Mouse (Mus musculus): ENCODE measurements at regions not wholly inside any gene's neighbourhood (a gene's known extent, or its start where the extent isn't known, plus 50 kb on each side); places are given as distances from the start of the nearest gene placed in this dataset.

DNA sequence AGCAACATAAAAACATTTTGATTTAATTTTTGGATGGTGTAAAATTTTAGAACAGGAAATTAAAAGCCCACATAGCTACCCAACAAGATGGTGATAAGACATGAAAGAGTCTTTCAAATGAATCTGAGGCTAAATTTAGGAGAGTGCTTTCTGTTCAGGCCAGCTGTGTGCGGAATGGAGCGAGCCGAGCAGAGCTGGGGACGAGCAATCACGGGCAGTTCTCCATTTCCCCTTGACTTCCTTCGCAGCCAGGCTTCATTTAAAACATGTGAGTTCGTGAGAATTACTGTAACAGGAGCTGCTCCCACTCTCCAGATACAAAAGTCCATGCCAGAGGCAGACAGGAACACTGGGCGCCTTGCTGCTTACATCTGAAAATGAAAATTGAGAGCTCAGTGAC lies 130.5 kb downstream of the Dusp6 start:
- no peak for TF ChIP-seq GATA4 (IDR thresholded peaks at IDR 0.05; ENCODE audit: insufficient replicate concordance, low read length)

DNA sequence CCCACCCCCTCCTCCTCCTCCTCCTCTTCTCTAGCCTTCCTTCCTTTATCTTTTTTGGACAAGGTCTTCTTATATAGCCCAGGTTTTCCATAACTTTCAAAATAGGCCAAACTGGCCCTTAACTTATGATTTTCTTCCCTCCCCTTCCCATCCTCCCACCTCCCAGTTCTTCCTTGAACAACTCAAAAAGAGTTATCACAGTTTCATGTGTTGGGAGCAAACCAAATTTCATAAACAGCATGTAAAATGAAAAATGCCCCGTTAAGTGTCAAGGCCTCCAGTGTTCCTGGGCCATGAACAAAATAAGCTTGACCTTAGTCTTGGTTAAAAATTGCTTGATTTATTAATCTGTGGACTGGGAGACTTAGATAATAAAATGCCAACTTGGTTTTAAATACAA lies 132.4 kb downstream of the Dusp6 start:
- no peak for TF ChIP-seq GATA4 (IDR thresholded peaks at IDR 0.05; ENCODE audit: insufficient replicate concordance, low read length)

- TF ChIP-seq GATA4 (IDR thresholded peaks at IDR 0.05; ENCODE audit: insufficient replicate concordance, low read length), result no peak
These were observed 133.6 kb downstream of the Dusp6 start for GRCm38 (mm10) chr10:99396630-99397029.

DNA sequence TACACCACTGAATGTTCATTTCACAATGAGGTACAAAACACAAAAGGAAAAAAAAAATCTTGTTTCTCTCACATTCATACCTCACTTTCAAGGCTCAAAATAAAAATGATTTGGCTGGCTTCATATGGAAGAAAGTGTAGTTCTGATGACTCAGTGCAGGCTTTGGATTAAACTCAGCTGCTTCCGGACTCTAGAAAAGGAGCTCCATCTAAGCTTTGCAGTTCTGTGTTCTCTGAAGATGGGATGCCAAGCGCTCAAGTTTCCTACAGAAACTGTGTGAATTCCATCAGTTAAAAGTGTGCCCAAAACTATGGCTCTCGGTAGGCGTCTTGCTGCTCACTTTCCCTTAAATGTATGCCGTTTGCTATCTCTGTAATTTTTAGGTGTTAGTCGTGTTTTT lies 137.0 kb downstream of the Dusp6 start:
- no peak for TF ChIP-seq GATA4 (IDR thresholded peaks at IDR 0.05; ENCODE audit: insufficient replicate concordance, low read length)

- TF ChIP-seq GATA4 (IDR thresholded peaks at IDR 0.05; ENCODE audit: insufficient replicate concordance, low read length), result no peak
These were observed 143.7 kb downstream of the Dusp6 start for GRCm38 (mm10) chr10:99406764-99407163.

- TF ChIP-seq GATA4 (IDR thresholded peaks at IDR 0.05; ENCODE audit: insufficient replicate concordance, low read length), result no peak
These were observed 145.8 kb downstream of the Dusp6 start for GRCm38 (mm10) chr10:99408786-99409185.

GRCm38 (mm10) chr10:99409744-99410143 lies 146.7 kb downstream of the Dusp6 start:
- no peak for TF ChIP-seq GATA4 (IDR thresholded peaks at IDR 0.05; ENCODE audit: insufficient replicate concordance, low read length)

DNA sequence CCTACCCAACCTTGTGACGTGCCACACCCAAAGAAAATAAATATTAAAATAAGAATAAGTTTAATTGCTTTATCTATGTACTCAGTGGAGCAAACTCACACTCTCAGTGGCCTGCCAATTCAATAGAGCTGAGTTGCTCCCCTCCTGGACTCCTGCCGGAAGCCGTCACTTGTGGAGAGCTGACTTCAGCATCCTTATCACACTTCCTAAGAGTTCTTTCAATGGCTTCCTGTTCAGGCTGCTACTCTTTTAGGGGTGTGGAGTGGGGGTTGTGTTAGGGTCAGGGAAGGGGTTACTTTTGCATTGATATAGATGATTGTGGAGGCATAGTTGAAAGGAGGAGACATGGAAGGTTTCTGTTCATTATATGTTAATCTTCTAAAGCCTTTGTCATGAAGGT lies 147.7 kb downstream of the Dusp6 start:
- peak; percentile 37; the same call in 1 of the 2 replicates for TF ChIP-seq GATA4 (IDR thresholded peaks at IDR 0.05; ENCODE audit: insufficient replicate concordance, low read length)

GRCm38 (mm10) chr10:99413455-99413854 lies 150.4 kb downstream of the Dusp6 start:
- TF ChIP-seq GATA4 (IDR thresholded peaks at IDR 0.05; ENCODE audit: insufficient replicate concordance, low read length), result no peak

DNA sequence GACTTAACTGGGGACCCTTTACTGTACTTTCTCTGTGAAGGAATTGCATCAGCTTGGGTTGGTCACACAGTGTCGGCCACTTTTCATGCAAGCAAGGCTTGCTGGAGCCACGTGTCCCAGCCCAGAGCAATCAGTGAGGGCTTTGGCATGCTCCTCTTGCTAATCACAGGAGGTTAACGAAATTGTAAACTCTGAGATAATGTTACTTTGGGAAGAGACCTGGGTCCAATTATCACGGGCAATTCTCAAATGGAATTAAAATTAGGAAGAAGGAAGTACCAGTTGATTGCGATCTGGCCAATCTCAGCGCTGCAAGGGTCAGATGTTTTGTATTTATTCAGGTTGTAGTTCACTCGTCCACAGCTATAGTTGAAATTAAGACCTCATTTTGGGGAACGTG lies 153.2 kb downstream of the Dusp6 start:
- TF ChIP-seq GATA4 (IDR thresholded peaks at IDR 0.05; ENCODE audit: insufficient replicate concordance, low read length), result no peak

- no peak for TF ChIP-seq GATA4 (IDR thresholded peaks at IDR 0.05; ENCODE audit: insufficient replicate concordance, low read length)
These were observed 154.0 kb downstream of the Dusp6 start for GRCm38 (mm10) chr10:99416896-99417479.

GRCm38 (mm10) chr10:99417591-99417990 lies 154.6 kb downstream of the Dusp6 start:
- TF ChIP-seq GATA4 (IDR thresholded peaks at IDR 0.05; ENCODE audit: insufficient replicate concordance, low read length), result no peak

- no peak for TF ChIP-seq GATA4 (IDR thresholded peaks at IDR 0.05; ENCODE audit: insufficient replicate concordance, low read length)
These were observed 155.5 kb downstream of the Dusp6 start for GRCm38 (mm10) chr10:99418497-99418896.

- no peak for TF ChIP-seq GATA4 (IDR thresholded peaks at IDR 0.05; ENCODE audit: insufficient replicate concordance, low read length)
These were observed 156.5 kb downstream of the Dusp6 start for GRCm38 (mm10) chr10:99419532-99419931.

DNA sequence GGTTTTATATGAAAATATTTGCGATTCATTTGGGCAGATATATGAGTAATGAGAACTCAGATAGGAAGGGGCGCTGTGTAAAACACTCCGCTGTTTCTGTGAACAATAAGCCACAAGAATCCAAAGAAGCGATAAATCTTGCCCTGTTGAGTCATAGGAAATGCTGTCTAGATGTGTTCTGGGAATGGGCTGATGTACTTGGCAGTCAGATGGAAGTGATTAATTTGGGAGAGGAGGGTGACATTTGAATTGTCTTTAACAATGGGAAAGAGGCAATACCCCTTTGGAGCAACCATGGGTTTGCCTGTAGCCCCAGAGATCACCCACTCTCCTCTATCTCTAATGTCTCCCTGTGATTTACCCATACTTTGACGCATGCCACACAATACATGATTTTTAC lies 160.4 kb downstream of the Dusp6 start:
- TF ChIP-seq GATA4 (IDR thresholded peaks at IDR 0.05; ENCODE audit: insufficient replicate concordance, low read length), result no peak

GRCm38 (mm10) chr10:99425265-99425664 lies 162.2 kb downstream of the Dusp6 start:
- TF ChIP-seq GATA4 (IDR thresholded peaks at IDR 0.05; ENCODE audit: insufficient replicate concordance, low read length), result no peak

GRCm38 (mm10) chr10:99430175-99430574 lies 167.1 kb downstream of the Dusp6 start:
- TF ChIP-seq GATA4 (IDR thresholded peaks at IDR 0.05; ENCODE audit: insufficient replicate concordance, low read length), result no peak
